Mouse (Mus musculus): ENCODE results near the gene Tmem147.

GRCm38 (mm10) chr7:30736211-30736610, 6.9 kb upstream of the Tmem147 start:
- TF ChIP-seq CTCF (IDR thresholded peaks at IDR 0.05; ENCODE audit: extremely low read depth, insufficient read depth, insufficient read length, insufficient replicate concordance) (no peak), POLR2A (IDR thresholded peaks at IDR 0.05; ENCODE audit: low read depth, low read length) (no peak)
